Mouse (Mus musculus): Measurements from ENCODE around the gene Ccdc167. TPM values are rescaled to one million over a fixed set of nuclear protein-coding genes. Genes with fewer than 3 reads are reported as not detected.

The Ccdc167 gene
- polyA plus RNA-seq, 1 experiment, result 4.5 TPM

DNA sequence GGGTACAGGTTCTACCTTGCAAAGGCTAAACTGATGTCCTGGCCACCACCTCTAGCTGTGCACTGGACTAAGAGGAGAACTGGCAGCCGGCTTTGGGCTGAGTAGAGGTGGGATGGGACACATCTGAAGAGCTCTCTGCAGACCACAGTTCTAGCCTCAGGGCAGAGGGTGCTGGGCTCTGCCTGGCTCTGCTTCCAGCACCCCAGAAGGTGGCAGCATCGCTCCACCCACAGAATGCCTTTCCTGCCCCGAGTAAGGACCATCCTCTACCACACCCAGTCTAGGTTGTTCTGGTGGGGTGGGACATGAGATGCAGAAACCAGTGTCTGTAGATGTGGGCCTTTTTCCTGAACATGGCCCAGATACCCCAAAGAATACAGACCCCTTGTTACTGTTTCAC lies 12.1 kb downstream of the Ccdc167 start:
- TF ChIP-seq GATA1 (IDR thresholded peaks at IDR 0.05; ENCODE audit: low read length), result no peak

DNA sequence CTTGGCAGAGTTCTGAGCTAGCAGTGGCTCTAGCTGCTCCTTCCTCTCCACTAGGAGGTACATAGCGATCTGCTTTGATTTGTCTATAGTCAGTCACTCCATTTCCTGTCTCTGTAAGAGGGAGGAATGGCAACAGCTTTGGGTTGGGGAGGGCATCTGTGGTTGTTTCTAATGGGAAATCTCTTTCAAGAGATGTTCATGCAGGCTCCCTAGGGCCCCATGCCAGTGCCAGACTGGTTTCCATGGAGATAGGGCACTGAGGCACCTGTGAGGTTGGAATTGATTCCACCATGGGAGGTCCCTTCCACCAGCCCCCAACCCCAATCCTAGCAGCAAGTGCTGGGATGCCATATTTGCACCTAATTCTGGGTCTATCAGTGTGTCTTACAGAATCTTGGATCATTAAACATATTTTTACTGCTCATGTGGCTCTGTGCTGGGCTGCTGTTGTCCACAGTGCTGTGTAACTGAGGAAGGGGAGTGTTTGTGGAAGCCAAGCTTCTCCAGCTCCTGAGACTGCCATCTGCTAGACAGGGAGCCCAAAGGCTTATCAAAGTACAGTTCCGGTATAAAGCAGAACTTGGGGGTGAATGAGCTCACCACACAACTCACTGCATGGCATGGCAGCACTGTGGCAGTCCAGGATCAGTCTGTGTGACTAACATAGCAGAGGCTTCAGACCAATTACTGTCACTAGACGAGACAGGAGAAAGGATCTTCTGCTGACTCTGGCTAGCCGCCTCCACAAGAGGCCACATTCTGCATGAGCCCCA lies 13.7 kb downstream of the Ccdc167 start:
- TF ChIP-seq GATA1 (IDR thresholded peaks at IDR 0.05; ENCODE audit: low read length), result no peak

DNA sequence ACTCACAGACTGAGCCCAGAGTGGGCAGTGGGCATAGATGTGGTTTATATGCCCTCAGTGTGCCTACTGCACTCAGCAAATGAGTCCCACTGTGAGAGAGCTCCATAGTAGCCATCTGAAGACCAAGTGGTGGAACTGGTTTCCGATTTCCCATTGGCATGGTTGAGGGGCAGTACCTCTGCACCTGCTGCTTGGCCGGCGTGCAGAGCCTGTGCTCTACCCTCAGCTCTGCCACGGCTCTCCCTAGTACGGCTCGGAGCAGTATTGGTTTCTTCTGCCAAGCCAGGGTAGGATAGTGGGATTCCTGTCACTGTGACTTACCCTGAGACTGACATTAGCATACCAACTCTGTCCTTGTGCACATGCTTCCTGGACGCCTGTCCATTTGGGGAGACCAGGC lies 16.3 kb downstream of the Ccdc167 start:
- TF ChIP-seq GATA1 (IDR thresholded peaks at IDR 0.05; ENCODE audit: low read length), result no peak

DNA sequence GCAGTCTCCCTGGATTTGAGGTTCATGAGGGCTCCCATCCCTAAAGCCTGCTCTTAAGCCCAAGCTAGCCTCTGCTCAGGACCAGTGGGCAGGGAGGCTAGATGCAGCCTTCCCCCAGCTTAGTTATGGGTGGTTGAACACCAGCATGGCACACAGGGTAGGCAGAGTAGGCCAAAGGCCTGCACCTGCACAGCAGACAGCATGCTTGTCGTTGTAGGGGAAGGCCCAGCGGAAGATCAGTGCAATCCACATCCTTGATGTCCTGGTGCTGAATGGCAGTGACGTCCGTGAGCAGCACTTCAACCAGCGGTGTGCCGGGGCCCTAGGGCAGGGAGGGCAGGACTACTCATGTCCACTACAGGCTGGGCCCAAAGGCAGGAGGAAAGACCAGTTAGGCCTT lies 18.4 kb downstream of the Ccdc167 start:
- TF ChIP-seq GATA1 (IDR thresholded peaks at IDR 0.05; ENCODE audit: low read length), result no peak

DNA sequence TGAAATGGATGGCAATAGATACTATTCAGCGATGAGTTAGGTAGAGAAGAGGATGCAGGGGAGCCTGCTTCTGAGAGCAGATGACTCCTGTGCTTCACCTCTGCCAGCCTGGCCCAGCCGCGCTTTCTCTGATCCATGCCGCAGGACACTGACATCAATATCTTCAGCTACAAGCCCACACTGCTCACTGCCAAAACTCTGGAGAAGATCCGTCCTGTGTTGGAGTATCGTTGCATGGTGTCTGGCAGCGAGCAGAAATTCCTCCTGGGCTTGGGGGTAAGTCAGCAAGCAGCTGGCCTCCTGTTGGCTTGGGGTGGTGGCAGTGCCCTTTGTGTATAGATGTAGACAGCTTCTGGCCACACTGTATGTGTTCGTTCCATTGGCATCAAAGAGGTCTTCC lies 19.9 kb downstream of the Ccdc167 start:
- no peak for TF ChIP-seq GATA1 (IDR thresholded peaks at IDR 0.05; ENCODE audit: low read length)

DNA sequence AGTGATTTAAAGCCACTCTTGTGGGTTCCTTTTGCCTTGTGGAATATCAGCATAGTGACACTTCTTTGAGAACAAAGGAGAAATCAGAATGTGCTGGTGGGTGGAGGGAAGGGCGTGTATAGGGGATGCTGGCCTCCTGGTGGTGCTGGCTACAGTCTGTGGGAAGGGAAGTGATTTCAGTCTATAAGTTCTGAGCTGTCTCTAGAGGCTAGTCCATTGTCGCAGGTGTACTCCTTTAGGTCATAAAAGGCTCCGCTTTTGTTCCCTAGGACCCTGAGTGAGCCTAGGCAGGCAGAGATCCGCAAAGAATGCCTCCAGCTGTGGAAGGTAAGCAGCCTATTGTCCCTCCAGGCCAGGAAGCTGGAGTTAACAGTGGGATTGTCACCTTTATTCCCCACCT lies 22.3 kb downstream of the Ccdc167 start:
- no peak for TF ChIP-seq GATA1 (IDR thresholded peaks at IDR 0.05; ENCODE audit: low read length)

DNA sequence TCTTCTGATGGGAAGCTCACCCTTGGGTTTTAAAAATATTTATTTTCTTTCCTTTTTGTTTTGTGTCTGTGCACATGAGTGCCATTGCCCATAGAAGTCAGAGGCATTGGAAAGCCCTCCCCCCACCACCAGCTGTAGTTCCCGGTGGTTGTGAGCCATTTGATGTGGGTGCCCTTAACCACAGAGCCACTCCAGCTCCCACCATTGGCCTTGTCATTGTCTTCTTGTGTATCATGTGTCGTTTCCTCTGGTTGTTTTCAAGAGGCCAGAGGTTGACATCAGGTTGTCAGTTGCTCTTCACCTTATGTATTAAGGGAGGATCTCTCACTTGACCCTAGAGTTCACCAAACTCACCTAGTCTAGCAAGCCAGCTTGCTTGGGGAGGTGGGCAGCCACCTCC lies 23.3 kb downstream of the Ccdc167 start:
- TF ChIP-seq GATA1 (IDR thresholded peaks at IDR 0.05; ENCODE audit: low read length), result no peak

DNA sequence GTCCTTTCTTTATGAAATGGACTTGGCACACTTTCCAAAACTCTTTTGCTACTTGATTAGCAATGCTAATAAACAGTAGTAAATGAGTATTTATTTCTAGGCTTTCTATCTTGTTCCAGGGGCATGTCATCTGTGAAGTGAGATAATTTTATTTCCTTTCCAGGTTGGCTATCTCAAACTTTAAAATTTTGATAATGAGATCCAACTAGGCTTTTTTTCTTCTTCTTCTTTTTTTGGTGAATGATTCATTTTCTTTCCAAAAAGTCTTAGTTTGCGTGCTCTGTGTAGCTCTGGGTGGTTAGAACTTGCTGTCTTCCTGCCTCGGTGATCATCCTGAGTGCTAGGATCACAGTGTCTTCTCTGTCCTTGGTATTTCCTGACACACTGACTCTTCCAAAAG lies 24.0 kb downstream of the Ccdc167 start:
- TF ChIP-seq GATA1 (IDR thresholded peaks at IDR 0.05; ENCODE audit: low read length), result no peak

DNA sequence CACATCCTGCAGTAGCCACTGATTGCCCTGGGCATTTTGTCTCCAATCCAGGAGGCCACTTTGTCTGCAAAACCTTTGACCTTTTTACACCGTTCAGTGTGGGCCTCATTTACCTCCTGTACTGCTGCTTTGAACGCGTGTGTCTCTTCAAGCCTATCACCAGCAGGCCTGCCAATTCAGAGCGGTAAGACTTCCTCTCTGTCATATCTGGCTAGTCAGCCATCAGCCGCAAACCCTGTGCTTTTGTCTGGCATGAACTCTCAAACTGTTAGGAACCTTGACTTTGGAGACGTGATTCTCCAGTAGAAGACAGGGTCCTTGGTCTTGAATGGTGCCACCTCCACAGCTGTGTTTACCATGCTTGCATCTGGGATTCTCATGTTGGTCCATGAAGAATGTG lies 26.6 kb downstream of the Ccdc167 start:
- TF ChIP-seq GATA1 (IDR thresholded peaks at IDR 0.05; ENCODE audit: low read length), result no peak

DNA sequence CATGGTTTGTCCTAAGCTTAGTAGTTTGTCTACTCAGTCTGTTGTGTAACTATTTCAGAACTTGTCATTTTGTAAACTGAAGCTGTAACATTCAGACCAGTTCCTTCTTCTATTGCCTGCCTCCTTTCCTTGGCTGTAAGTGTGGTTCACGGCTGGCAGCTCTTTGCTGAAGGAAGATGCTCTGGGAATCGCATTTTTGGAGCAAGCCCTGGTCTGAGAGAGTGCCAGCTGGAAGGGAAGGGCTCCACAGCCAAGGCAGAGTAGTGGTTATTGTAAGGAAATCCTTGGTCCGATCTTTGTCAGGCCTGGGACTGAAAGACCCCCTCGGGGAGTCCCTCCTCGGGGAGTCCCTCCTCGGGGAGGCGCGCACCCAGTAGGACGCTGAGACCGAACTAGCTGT lies 28.2 kb downstream of the Ccdc167 start:
- TF ChIP-seq GATA1 (IDR thresholded peaks at IDR 0.05; ENCODE audit: low read length), result no peak

DNA sequence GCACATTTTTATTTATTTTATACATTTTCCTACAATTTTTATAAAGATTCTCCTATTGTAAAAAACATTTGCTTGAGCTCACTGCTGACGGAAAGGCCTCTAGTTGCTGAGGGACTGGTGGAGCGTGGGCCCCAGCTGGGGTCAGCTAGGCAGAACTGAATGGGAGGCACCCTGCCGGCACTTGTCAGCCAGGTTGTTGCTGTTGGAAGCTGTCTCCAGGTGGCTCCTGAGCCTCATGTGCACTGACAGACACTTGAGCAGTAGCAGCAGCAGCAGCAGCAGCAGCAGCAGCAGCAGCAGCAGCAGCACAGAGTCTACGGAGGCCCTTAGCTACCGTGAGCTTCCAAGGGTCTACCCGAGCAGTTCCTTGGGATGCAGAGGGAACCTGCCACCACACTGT lies 29.5 kb downstream of the Ccdc167 start:
- no peak for TF ChIP-seq GATA1 (IDR thresholded peaks at IDR 0.05; ENCODE audit: low read length)

DNA sequence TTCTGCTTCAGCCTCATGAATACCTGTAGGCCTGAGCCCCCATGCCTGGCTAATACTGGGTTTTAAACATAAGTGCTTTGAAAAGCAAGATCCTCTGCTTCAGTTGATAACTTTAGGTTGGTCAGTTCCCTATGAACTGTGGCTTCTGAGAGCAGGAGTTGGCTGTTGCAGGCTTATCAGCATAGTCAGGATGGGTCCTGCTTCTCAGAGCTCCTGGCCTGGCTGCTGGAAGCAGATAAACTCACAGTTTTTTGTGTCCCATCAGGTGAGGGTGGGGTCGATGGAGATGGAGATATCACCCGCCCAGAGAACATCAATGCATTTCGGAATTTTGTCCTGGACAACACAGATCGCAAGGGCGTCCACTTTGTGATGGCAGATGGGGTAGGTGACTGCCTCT lies 30.1 kb downstream of the Ccdc167 start:
- peak; percentile 78 for TF ChIP-seq GATA1 (IDR thresholded peaks at IDR 0.05; ENCODE audit: low read length)

DNA sequence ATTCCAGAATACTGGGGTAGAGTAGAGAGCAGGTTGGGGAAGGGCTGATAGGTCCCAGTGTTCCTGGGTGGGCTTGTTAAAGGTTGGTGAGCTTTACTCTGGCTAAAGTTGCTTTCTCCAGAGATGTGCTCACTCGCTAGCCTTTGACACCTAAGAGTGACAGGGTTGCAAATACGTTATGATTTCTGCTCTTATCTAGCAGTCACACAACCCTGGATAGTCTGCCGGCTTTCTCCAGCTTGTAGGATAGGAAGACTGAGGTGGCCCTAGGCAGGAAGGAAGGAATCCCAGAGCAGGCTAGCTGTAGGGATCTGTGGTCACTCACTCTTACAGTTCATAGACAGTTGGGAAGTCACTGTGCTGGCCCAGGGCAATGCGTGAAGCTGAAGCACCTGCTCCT lies 32.6 kb downstream of the Ccdc167 start:
- no peak for TF ChIP-seq GATA1 (IDR thresholded peaks at IDR 0.05; ENCODE audit: low read length)

DNA sequence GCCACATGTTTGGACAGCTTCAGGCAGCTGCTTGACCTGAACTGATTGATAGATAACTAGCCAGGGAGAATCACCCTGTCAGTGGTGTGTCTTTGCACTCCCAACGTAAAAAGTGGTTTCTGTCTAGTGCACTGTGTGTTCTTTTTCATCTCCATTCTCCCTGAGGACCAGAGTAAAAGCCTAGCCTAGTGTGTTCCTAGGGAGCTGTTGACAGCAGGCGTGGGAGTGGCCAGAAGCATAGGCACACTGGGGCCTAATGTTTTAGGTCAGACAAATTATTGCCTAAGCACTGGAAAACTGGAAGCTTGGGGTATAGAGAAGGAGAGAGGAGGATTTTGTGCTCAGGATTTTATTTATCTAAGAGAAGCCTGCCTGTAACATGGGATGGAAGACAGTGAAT lies 33.7 kb downstream of the Ccdc167 start:
- no peak for TF ChIP-seq GATA1 (IDR thresholded peaks at IDR 0.05; ENCODE audit: low read length)

DNA sequence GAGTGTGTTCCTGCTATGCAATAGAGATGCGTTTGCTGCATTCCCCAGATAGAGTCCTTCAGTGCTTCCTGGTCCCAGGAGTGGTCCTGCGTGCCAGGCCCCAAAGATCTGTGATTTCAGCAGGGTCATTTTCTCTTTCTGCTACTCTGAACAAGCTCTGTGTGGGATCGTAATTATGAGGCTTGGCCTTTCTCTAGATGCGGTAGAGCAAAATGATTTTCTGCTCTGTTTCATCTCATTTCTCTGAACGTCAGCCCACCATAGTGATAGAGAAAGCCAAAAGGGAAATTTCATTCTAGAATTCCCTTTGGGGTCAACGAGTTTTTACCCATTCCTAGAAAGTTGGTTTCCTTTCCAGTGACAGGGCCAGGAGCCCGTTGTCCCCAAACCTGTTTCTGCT lies 34.6 kb downstream of the Ccdc167 start:
- TF ChIP-seq GATA1 (IDR thresholded peaks at IDR 0.05; ENCODE audit: low read length), result no peak

DNA sequence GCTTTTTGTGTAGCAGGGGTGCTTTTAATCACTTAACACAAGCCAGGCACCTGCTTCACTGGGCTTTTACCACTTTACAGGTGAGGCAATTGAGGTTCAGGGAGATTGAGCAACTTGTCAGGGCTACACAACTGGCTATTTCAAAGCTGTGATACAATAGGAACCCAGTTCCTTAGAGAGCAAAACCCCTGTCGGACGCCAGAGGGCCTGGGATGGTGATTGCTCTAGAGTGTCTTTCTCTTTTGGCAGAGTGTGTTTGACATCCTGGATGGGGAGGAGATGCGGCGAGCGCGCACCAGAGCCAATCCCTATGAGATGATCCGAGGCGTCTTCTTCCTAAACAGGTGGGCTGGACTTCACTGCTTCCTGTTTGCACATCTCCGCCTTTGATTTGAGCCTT lies 35.2 kb downstream of the Ccdc167 start:
- no peak for TF ChIP-seq GATA1 (IDR thresholded peaks at IDR 0.05; ENCODE audit: low read length)

DNA sequence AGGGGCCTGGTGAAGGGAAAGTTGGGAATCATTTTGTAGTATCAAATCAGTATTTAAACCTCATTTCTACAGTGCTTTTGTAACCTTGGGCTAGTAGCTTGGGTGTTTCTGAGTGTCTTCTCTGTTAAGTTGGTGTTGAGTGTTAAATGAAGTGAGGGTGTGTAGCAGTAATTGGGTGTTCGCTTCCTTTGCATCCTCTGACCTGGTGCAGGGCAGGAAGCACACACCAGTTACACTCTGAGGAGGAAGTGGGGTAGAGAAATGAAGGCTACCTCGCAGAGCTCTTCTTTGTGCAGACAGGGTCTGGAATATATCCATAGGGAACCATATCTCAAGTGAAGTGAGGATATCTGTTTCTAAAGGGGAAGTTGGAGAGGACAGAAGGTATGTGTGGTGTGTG lies 35.9 kb downstream of the Ccdc167 start:
- TF ChIP-seq GATA1 (IDR thresholded peaks at IDR 0.05; ENCODE audit: low read length), result no peak

DNA sequence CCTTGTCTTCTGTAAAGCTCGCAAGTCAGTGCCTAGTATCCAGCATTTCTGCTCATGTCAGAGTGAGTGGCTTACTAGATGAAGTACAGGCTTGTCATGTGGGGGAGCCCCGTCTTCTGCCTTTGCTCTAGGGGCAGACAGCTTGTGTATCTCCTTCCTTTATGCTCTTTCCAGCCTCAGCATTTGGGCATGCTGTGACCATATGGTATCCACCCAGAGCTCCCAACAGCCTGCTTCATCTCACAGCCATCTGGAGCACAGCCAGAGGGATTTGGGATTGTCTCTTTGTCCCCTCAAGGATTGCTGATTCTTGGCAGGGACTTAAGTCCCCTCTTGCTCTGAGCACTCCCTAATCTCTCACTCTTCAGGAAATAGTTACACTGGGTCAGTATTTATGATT lies 36.7 kb downstream of the Ccdc167 start:
- no peak for TF ChIP-seq GATA1 (IDR thresholded peaks at IDR 0.05; ENCODE audit: low read length)

Measured in G1E-ER4 (cell line).